Mouse (Mus musculus): ENCODE measurements at regions not wholly inside any gene's neighbourhood (a gene's known extent, or its start where the extent isn't known, plus 50 kb on each side); places are given as distances from the start of the nearest gene placed in this dataset.

DNA sequence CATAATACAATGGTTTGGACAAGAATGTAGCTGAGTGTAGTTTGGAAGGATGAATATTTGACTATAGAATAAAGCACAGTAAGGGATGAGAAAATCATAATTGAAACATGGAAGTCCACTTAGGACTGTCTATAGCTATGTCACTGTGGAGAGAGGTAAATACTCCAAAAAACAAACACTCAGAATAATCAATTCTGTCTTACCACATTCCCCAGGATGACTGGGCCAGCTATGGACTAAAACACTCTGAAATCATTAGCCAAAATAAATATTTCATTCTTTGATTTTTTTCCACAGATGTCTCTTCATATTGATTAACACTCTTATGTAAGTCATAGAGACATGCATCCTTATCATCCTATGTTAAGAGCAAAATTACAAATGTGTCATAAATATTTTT, 274.1 kb upstream of the Klf6 start:
- no peak overlapping the region for H3K4me2 ChIP-seq (replicated peaks; ENCODE audit: low read depth, low read length)
- H3K9ac ChIP-seq (ENCODE audit: low read depth, low read length): no peak overlapping the region
- no peaks in the 10 kb centered on the region for H3K36me3 ChIP-seq (ENCODE audit: control insufficient read depth, insufficient read depth, low read length)
- no peaks in the 10 kb centered on the region for H3K27me3 ChIP-seq (ENCODE audit: control insufficient read depth, insufficient read depth, low read length)
- no peak overlapping the region for H3K27ac ChIP-seq (ENCODE audit: low read depth, low read length)
- no peak for ATAC-seq (ENCODE audit: low FRiP score, low TSS enrichment)
- no peaks in the 10 kb centered on the region for H3K9me3 ChIP-seq (ENCODE audit: control insufficient read depth, low read length)
- H3K4me3 ChIP-seq (ENCODE audit: low read length): no peak overlapping the region
- H3K4me1 ChIP-seq (ENCODE audit: control insufficient read depth, insufficient read depth, low read length): no peaks in the 10 kb centered on the region

DNA sequence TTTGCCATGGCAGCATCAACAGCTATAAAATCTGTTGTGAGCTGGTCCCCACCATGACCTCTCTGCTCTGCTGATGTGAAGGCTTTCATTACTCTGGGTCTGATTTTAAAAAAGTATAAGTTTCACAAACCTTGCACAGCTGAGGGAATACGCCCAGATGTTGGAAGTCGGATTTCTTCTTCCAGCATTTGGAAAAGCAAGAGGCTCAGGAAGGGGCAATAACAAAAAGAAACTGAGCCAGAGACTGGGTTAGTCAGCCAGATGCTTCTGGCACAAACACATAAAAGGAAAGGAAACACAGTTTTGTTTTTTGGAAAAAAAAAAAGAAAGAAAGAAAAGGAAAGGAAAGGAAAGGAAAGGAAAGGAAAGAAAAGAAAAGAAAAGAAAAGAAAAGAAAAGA, 270.0 kb upstream of the Klf6 start:
- H3K9ac ChIP-seq (ENCODE audit: low read depth, low read length): no peak overlapping the region

DNA sequence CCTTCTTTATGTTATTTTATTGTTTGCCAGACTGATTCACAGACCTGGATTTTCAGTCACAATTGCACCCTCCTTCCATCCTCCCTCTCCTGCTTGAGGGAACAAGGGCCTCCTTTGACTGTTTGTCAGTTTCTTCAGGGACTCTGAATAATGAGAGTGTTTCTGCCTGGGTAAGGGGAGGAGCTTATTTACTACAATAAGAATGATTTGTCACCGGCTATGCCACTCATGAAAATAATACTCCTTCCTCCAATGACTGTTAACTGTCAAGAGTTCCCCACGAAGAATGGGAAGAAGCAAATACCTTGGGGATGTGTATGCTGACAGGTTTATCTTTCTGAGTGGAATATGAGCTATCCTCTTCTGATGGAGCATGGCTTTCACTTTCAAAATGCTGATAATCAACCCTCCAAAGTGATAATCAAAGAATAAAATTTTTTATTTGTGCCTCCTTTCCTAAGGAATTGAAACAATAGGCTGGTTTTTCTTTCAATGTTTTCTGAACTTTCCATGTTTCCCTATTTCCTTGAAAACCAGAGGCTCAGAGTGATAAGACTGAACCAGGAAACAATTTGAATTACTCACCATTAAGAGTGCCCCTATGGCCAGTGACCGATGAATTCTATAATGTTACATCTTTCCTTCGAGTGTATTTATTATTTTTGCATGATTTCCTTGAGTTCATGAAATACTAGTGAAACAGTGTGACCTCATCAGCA, 269.3 kb upstream of the Klf6 start:
- 69% methylated on average over 4 of the region's 4 CpGs for WGBS
- H3K4me3 ChIP-seq (ENCODE audit: low read length): no peak overlapping the region
- H3K9ac ChIP-seq (ENCODE audit: low read depth, low read length): no peak overlapping the region
- H3K9me3 ChIP-seq (ENCODE audit: control insufficient read depth, low read length): no peaks in the 10 kb centered on the region
- no peak overlapping the region for H3K27ac ChIP-seq (ENCODE audit: low read depth, low read length)
- H3K36me3 ChIP-seq (ENCODE audit: control insufficient read depth, insufficient read depth, low read length): no peaks in the 10 kb centered on the region
- no peak for ATAC-seq (ENCODE audit: low FRiP score, low TSS enrichment)
- H3K4me1 ChIP-seq (ENCODE audit: control insufficient read depth, insufficient read depth, low read length): no peaks in the 10 kb centered on the region
- no peaks in the 10 kb centered on the region for H3K27me3 ChIP-seq (ENCODE audit: control insufficient read depth, insufficient read depth, low read length)
- no peak overlapping the region for H3K4me2 ChIP-seq (replicated peaks; ENCODE audit: low read depth, low read length)

More for the DNA sequence above, 270.0 kb upstream of the Klf6 start:
- H3K4me3 ChIP-seq (ENCODE audit: low read length): no peak overlapping the region
- no peaks in the 10 kb centered on the region for H3K9me3 ChIP-seq (ENCODE audit: control insufficient read depth, low read length)
- H3K4me1 ChIP-seq (ENCODE audit: control insufficient read depth, insufficient read depth, low read length): no peaks in the 10 kb centered on the region
- no peaks in the 10 kb centered on the region for H3K27me3 ChIP-seq (ENCODE audit: control insufficient read depth, insufficient read depth, low read length)
- no peak overlapping the region for H3K27ac ChIP-seq (ENCODE audit: low read depth, low read length)
- H3K4me2 ChIP-seq (replicated peaks; ENCODE audit: low read depth, low read length): no peak overlapping the region
- 73% methylated on average over 2 of the region's 2 CpGs for WGBS
- H3K36me3 ChIP-seq (ENCODE audit: control insufficient read depth, insufficient read depth, low read length): no peaks in the 10 kb centered on the region
- no peak for ATAC-seq (ENCODE audit: low FRiP score, low TSS enrichment)

DNA sequence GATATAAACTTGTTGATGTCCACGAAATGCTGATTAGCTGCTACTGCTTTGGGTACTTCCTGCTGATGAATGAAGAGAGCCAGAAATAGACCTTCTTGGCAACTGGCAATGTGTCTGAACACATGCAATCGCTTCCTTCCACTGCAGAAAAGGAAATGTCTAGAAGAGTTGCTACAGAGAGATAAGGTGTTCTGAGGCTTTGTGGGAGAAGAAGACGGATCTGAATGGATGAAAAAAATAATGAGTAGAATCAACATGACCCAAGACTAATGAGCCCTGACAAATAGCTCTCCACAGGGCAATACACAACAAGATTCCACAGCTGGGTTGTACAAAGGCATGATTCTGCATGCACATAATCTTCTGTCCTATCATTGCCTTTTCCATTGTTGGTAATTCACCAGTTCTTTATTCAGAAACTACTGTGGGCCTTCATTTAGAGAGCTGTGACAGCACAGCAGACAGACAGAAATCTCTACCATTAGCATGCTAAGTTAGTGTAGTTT, 268.7 kb upstream of the Klf6 start:
- H3K4me3 ChIP-seq (ENCODE audit: low read length): no peak overlapping the region
- no peaks in the 10 kb centered on the region for H3K4me1 ChIP-seq (ENCODE audit: control insufficient read depth, insufficient read depth, low read length)
- no peak overlapping the region for H3K9ac ChIP-seq (ENCODE audit: low read depth, low read length)
- no peaks in the 10 kb centered on the region for H3K9me3 ChIP-seq (ENCODE audit: control insufficient read depth, low read length)
- no peak for ATAC-seq (ENCODE audit: low FRiP score, low TSS enrichment)
- H3K36me3 ChIP-seq (ENCODE audit: control insufficient read depth, insufficient read depth, low read length): no peaks in the 10 kb centered on the region
- 58% methylated on average over 3 of the region's 3 CpGs for WGBS
- H3K27ac ChIP-seq (ENCODE audit: low read depth, low read length): no peak overlapping the region
- H3K27me3 ChIP-seq (ENCODE audit: control insufficient read depth, insufficient read depth, low read length): no peaks in the 10 kb centered on the region
- H3K4me2 ChIP-seq (replicated peaks; ENCODE audit: low read depth, low read length): no peak overlapping the region

DNA sequence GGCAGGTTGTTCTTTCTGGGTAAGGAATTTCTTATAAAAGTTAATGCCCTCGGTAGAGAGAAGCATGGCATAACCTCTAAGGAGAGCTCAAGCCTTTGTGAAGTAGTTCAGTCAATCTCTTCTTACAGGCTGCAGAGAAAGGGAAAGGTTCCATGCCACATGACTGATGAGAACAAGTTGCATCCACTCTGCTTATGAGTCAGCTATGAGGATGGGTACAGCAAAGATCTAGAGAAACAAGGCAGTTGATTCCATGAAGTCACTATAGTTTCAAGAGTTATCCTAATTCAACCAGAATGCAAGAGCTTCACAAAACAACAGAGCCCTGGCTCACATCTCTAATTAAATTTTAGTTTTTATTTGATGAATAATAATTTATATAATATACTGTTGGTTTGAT, 259.6 kb upstream of the Klf6 start:
- no peak overlapping the region for H3K27ac ChIP-seq (ENCODE audit: low read depth, low read length)
- no peak for ATAC-seq (ENCODE audit: low FRiP score, low TSS enrichment)
- no peaks in the 10 kb centered on the region for H3K9me3 ChIP-seq (ENCODE audit: control insufficient read depth, low read length)
- no peaks in the 10 kb centered on the region for H3K27me3 ChIP-seq (ENCODE audit: control insufficient read depth, insufficient read depth, low read length)
- H3K36me3 ChIP-seq (ENCODE audit: control insufficient read depth, insufficient read depth, low read length): no peaks in the 10 kb centered on the region
- no peaks in the 10 kb centered on the region for H3K4me1 ChIP-seq (ENCODE audit: control insufficient read depth, insufficient read depth, low read length)
- H3K9ac ChIP-seq (ENCODE audit: low read depth, low read length): no peak overlapping the region
- WGBS: 94% methylated on average over 1 of the region's 1 CpGs
- H3K4me3 ChIP-seq (ENCODE audit: low read length): no peak overlapping the region
- no peak overlapping the region for H3K4me2 ChIP-seq (replicated peaks; ENCODE audit: low read depth, low read length)

DNA sequence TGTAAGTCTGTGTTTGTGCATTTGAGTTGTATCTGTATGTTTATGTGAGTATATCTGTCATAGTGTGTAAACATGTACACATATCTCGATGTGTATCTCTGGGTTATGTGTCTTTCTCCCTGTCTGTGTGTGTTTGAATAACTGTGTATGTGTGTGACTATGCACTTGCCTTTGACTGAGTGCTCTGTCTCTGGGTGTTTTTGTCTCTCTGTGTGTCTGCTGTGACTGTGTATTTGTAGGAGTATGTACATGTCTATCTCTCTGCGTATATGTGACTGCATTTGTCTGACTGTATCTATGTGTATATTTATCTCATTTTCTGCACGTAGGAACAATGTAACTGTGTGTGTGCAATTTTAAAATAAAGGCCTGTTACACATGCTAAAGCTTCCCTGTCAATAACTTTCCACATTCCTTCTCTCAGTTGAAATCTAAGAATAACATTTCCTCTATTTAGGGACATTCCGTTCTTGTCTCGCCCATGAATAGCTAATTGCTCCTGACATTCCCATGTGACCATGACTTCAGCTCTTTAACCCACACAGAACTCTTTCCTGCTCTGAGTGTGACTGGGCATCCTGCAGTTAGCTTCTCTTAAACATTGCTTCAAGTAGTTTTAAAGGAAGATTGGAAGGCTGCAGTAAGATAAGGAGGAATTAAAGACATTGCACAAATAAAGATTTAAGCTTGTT, 257.2 kb upstream of the Klf6 start:
- no peaks in the 10 kb centered on the region for H3K36me3 ChIP-seq (ENCODE audit: control insufficient read depth, insufficient read depth, low read length)
- no peaks in the 10 kb centered on the region for H3K9me3 ChIP-seq (ENCODE audit: control insufficient read depth, low read length)
- no peak overlapping the region for H3K4me2 ChIP-seq (replicated peaks; ENCODE audit: low read depth, low read length)
- 58% methylated on average over 5 of the region's 5 CpGs for WGBS
- no peak overlapping the region for H3K4me3 ChIP-seq (ENCODE audit: low read length)
- H3K4me1 ChIP-seq (ENCODE audit: control insufficient read depth, insufficient read depth, low read length): no peaks in the 10 kb centered on the region
- H3K27ac ChIP-seq (ENCODE audit: low read depth, low read length): no peak overlapping the region
- ATAC-seq (ENCODE audit: low FRiP score, low TSS enrichment): no peak
- no peak overlapping the region for H3K9ac ChIP-seq (ENCODE audit: low read depth, low read length)
- no peaks in the 10 kb centered on the region for H3K27me3 ChIP-seq (ENCODE audit: control insufficient read depth, insufficient read depth, low read length)

DNA sequence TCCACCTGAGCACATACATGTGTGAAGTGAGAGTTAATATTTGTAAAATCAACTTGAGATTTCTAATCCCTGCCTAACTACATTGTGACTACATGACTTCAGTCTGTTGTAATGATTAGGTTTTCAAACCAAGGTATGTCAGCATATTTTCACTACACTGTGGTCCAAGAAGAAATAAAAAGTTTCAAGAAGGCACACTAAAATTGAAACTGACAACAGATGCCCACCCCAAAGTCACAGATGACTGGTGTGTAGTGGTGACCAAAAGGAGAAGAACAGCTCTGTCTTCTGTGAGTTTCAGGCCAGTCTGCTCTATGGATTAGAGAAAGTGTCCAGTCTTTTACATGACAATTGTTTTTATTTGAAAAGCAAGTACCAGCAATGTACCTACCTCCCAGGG, 255.9 kb upstream of the Klf6 start:
- Histone ChIP-seq H3K4me3 (ENCODE audit: low read length) (no peak overlapping the region), H3K4me1 (ENCODE audit: control insufficient read depth, insufficient read depth, low read length) (no peaks in the 10 kb centered on the region), H3K9ac (ENCODE audit: low read depth, low read length) (no peak overlapping the region), H3K4me2 (replicated peaks; ENCODE audit: low read depth, low read length) (no peak overlapping the region), H3K9me3 (ENCODE audit: control insufficient read depth, low read length) (no peaks in the 10 kb centered on the region), H3K27me3 (ENCODE audit: control insufficient read depth, insufficient read depth, low read length) (no peaks in the 10 kb centered on the region), H3K27ac (ENCODE audit: low read depth, low read length) (no peak overlapping the region), H3K36me3 (ENCODE audit: control insufficient read depth, insufficient read depth, low read length) (no peaks in the 10 kb centered on the region)
- no peak for ATAC-seq (ENCODE audit: low FRiP score, low TSS enrichment)

DNA sequence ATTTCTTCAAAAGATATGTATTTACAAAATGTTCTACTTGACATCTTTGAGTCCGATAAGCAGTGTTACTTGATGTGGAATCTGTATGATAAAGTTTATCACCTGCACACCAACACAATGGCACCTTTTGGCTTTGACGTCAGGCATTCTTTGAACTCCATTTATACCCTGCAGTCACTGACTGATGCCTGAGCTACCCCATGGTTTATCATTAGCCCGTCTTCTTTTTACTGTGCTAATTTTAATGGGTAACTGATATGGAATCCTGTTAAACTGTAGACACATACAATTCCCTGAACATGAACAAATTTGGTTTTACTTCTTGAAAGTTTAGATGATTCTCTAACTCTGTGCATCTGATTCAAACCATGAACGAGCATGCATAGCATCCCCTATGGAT, 253.8 kb upstream of the Klf6 start:
- no peak for ATAC-seq (ENCODE audit: low FRiP score, low TSS enrichment)
- Histone ChIP-seq H3K36me3 (ENCODE audit: control insufficient read depth, insufficient read depth, low read length) (no peaks in the 10 kb centered on the region), H3K9ac (ENCODE audit: low read depth, low read length) (no peak overlapping the region), H3K4me1 (ENCODE audit: control insufficient read depth, insufficient read depth, low read length) (no peaks in the 10 kb centered on the region), H3K4me2 (replicated peaks; ENCODE audit: low read depth, low read length) (no peak overlapping the region), H3K9me3 (ENCODE audit: control insufficient read depth, low read length) (no peaks in the 10 kb centered on the region), H3K4me3 (ENCODE audit: low read length) (no peak overlapping the region), H3K27ac (ENCODE audit: low read depth, low read length) (no peak overlapping the region), H3K27me3 (ENCODE audit: control insufficient read depth, insufficient read depth, low read length) (no peaks in the 10 kb centered on the region)
- WGBS: 78% methylated on average over 4 of the region's 4 CpGs

DNA sequence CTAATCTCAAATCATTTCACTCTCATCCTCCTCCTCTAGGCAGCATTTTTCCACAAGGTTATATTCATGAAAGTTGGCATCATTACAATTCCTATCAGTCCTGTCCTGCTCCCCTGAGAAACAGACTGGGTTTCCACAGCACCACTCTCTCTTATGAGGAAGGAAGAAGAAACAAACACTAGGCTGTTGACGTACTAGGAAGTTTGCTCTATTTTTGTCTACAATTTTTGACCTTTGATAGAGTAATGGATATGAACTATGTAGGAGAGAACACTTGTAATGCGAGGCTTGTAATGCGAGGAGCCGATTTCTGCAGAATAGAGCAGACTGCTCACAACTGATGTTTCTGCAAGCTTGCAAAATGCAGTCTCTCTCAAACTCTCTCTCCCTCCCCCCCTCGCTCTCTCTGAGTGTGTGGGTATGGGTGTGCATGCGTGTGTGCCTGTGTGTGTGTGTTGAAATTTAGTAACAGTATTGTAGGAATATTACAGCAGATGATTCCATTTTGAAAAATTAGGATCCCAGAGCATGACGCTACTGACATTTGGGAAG, 247.0 kb upstream of the Klf6 start:
- no peak for ATAC-seq (ENCODE audit: low FRiP score, low TSS enrichment)
- no peak overlapping the region for H3K27ac ChIP-seq (ENCODE audit: low read depth, low read length)
- 79% methylated on average over 7 of the region's 7 CpGs for WGBS

More for the DNA sequence above, 247.0 kb upstream of the Klf6 start:
- H3K27me3 ChIP-seq (ENCODE audit: control insufficient read depth, insufficient read depth, low read length): no peaks in the 10 kb centered on the region
- H3K9me3 ChIP-seq (ENCODE audit: control insufficient read depth, low read length): no peaks in the 10 kb centered on the region
- no peak overlapping the region for H3K4me2 ChIP-seq (replicated peaks; ENCODE audit: low read depth, low read length)
- no peak overlapping the region for H3K4me3 ChIP-seq (ENCODE audit: low read length)
- no peaks in the 10 kb centered on the region for H3K4me1 ChIP-seq (ENCODE audit: control insufficient read depth, insufficient read depth, low read length)
- no peak overlapping the region for H3K9ac ChIP-seq (ENCODE audit: low read depth, low read length)
- no peaks in the 10 kb centered on the region for H3K36me3 ChIP-seq (ENCODE audit: control insufficient read depth, insufficient read depth, low read length)

Measured in kidney, embryonic 14.5 days (tissue).